Mouse (Mus musculus) bone marrow, adult 2 months (tissue): Measurements from ENCODE around the gene Fam229a. TPM values are rescaled to one million over a fixed set of nuclear protein-coding genes. Genes with fewer than 3 reads are reported as not detected.

Experiments
- H3K27ac ChIP-seq: fragments of 200-500 bp; 2 replicates; pipeline ENCODE4 v1.5.1; 2012; ENCODE audit warnings: low read depth, mild to moderate bottlenecking, control low read depth, inconsistent platforms, low read length; ENCODE audit not compliant: control insufficient read depth, poor library complexity, insufficient read depth
- H3K4me1 ChIP-seq: fragments of 200-500 bp; 2 replicates; pipeline ENCODE4 v1.6.1; 2011; ENCODE audit warnings: low read length; ENCODE audit not compliant: control insufficient read depth, insufficient read depth
- H3K4me3 ChIP-seq: fragments of 200-500 bp; replicated peaks from 2 replicates; pipeline ENCODE3; 2011; ENCODE audit warnings: mild to moderate bottlenecking, low read depth, low read length, control low read depth; ENCODE audit not compliant: control insufficient read depth
- CTCF ChIP-seq: fragments of 200-500 bp; IDR thresholded peaks from 2 replicates; pipeline ENCODE4 v1.5.1; 2011; ENCODE audit warnings: low read length, control low read depth; ENCODE audit not compliant: control insufficient read depth, insufficient read depth
- POLR2A ChIP-seq: fragments of 200-500 bp; IDR thresholded peaks from 2 replicates; pipeline ENCODE4 v1.6.1; 2011; ENCODE audit warnings: low read depth, mild to moderate bottlenecking, control low read depth, low read length, borderline replicate concordance; ENCODE audit not compliant: control insufficient read depth
- WGBS: fragments of 180-500 bp; shearing (Covaris S2); methylation state at CpG from one replicate; pipeline ENCODE4 v1.1.7; 2018; 5-methylcytosine and 5-hydroxymethylcytosine counted together
- polyA plus RNA-seq: library from polyadenylated mRNA; stranded (reverse); fragments of >200 nt; gene quantifications from 2 replicates; pipeline ENCODE4 v1.2.4, GENCODE M21; 2011; ENCODE audit warnings: low replicate concordance; ENCODE audit not compliant: missing spikeins, insufficient read depth, insufficient read length

The Fam229a gene
- polyA plus RNA-seq, 1 experiment: 2.8 TPM

GRCm38 (mm10) chr4:129500607-129501566 is 9.9 kb downstream of the Fam229a start:
- H3K27ac ChIP-seq: peak overlapping the region; percentile 91
- H3K4me3 ChIP-seq: peak overlapping the region; percentile 75
- WGBS: 2% methylated on average over 48 of the region's 49 CpGs
- peaks cover 6% of the 10 kb centered on the region for H3K4me1 ChIP-seq
- TF ChIP-seq POLR2A: peak; percentile 80; the same call in 1 of the 2 replicates
- no peak for TF ChIP-seq CTCF

GRCm38 (mm10) chr4:129502327-129502888 is 11.4 kb downstream of the Fam229a start:
- H3K27ac ChIP-seq: no peak overlapping the region

GRCm38 (mm10) chr4:129502901-129503444 is 12.0 kb downstream of the Fam229a start:
- WGBS: 37% methylated on average over 11 of the region's 11 CpGs
- Histone ChIP-seq H3K4me3 (no peak overlapping the region), H3K4me1 (peaks cover 1% of the 10 kb centered on the region; the same call in 1 of the 2 replicates), H3K27ac (no peak overlapping the region)
- TF ChIP-seq CTCF (no peak), POLR2A (no peak)

More at GRCm38 (mm10) chr4:129502327-129502888, 11.4 kb downstream of the Fam229a start:
- no peak overlapping the region for H3K4me3 ChIP-seq
- H3K4me1 ChIP-seq: no peaks in the 10 kb centered on the region; the same call in 1 of the 2 replicates
- 53% methylated on average over 9 of the region's 9 CpGs for WGBS
- TF ChIP-seq CTCF (no peak), POLR2A (no peak)

DNA sequence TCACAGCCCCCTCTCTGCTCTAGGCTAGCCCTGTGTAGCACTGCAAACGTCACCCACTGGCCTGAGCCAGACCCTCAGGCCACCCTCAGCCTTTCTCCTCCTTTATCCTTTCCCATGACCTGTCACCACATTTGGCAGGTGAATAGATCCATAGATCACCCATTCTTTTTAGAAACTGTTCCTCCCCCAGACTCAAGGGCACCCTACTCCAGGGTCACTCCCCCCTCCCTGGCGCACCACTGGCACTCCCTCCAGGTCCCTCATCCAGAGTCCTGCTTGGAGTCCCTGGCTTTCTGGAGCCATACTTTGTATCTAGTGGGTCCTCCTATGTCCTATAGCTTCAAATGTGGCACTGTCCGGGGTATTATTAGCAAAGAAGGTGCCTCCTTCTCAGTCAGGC is 14.5 kb downstream of the Fam229a start:
- 88% methylated on average over 3 of the region's 3 CpGs for WGBS
- no peak overlapping the region for H3K27ac ChIP-seq
- TF ChIP-seq POLR2A (no peak), CTCF (no peak)
- no peak overlapping the region for H3K4me3 ChIP-seq
- H3K4me1 ChIP-seq: peaks cover 1% of the 10 kb centered on the region; the same call in 1 of the 2 replicates

GRCm38 (mm10) chr4:129507434-129508236 is 16.6 kb downstream of the Fam229a start:
- no peak overlapping the region for H3K4me3 ChIP-seq
- TF ChIP-seq CTCF (no peak), POLR2A (no peak)
- H3K27ac ChIP-seq: no peak overlapping the region
- 46% methylated on average over 9 of the region's 10 CpGs for WGBS
- H3K4me1 ChIP-seq: peaks cover 5% of the 10 kb centered on the region; the same call in 1 of the 2 replicates

DNA sequence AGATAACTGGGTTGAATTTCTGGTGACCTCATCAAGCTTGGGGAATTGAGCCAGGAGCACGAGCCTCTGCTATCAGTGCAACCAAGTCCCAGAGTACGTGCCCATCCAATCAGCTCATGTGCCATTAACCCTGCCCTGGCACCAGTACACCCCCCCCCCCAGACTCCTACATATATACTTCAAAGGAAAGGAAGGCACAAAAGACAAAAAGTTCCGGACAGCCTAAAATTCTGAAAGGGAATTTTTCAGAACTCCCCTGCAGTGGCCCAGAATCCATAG is 17.2 kb downstream of the Fam229a start:
- Histone ChIP-seq H3K27ac (no peak overlapping the region), H3K4me1 (peaks cover 5% of the 10 kb centered on the region; the same call in 1 of the 2 replicates), H3K4me3 (no peak overlapping the region)
- WGBS: 52% methylated on average over 3 of the region's 3 CpGs
- TF ChIP-seq POLR2A (no peak), CTCF (no peak)

DNA sequence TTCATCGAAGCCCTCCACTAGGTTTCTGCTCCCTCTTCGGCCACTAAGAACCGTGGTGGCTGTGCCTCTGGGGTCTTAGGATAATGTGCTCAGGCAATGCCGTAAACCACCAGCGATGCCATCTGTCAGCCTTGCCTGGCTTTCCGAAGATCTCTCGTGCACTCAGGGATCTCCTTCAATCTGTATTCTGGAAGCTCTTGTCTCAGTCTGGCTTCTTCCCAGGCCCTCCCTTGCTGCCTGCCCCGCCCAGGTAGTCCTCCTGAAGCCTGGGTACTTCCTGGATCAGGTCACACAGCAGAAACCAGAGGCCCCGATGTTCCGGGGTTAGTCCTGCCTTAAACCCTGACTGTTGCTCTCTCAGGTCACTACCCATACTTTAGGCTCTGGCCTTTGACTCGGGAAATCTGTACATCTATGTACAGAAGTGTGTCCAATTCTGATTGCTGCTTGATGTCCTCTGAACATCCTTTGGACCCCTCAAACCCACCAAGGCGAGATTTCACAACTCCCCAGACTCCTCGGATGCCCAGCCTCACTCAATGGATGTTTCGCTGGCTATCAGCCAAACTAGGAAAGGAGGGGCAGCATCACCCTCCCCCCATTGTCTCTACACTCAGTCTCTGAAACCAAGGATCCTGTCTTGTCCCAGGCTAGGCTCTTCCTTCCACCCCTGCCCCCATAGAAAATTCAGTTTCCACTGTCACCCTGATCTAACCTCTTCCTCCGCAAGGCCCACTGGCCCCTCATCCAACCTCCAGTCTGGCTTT is 18.0 kb downstream of the Fam229a start:
- Histone ChIP-seq H3K4me3 (no peak overlapping the region), H3K4me1 (peaks cover 5% of the 10 kb centered on the region; the same call in 1 of the 2 replicates), H3K27ac (no peak overlapping the region)
- TF ChIP-seq POLR2A (no peak), CTCF (no peak)
- WGBS: 67% methylated on average over 15 of the region's 15 CpGs
